Mouse (Mus musculus) ES-E14 (cell line): Measurements from ENCODE around the gene Copa.

Experiments
- CHD2 ChIP-seq: IDR thresholded peaks from 2 replicates; pipeline ENCODE4 v1.6.1; 2014; ENCODE audit warnings: mild to moderate bottlenecking, low read depth, low read length, inconsistent platforms
- HCFC1 ChIP-seq: IDR thresholded peaks from 2 replicates; pipeline ENCODE4 v1.6.1; 2012; ENCODE audit warnings: low read length, inconsistent platforms, borderline replicate concordance; ENCODE audit not compliant: insufficient read depth
- MAFK ChIP-seq: IDR thresholded peaks from 2 replicates; pipeline ENCODE4 v1.6.1; 2014; ENCODE audit warnings: mild to moderate bottlenecking, low read depth, low read length, inconsistent platforms; ENCODE audit not compliant: insufficient read depth
- ZNF384 ChIP-seq: IDR thresholded peaks from 2 replicates; pipeline ENCODE4 v1.6.1; 2012; ENCODE audit warnings: low read depth, low read length, inconsistent platforms

GRCm38 (mm10) chr1:172072604-172073003 is 9.7 kb upstream of the Copa start:
- TF ChIP-seq HCFC1 (no peak), MAFK (no peak), CHD2 (no peak), ZNF384 (no peak)
